Mouse (Mus musculus) lung, adult 2 months (tissue): ENCODE data around the gene Tmem176a.

Source experiments
- CTCF ChIP-seq: fragments of 200-500 bp; IDR thresholded peaks from 2 replicates; pipeline ENCODE4 v1.5.1; 2011; ENCODE audit warnings: mild to moderate bottlenecking, low read length, control low read depth; ENCODE audit not compliant: insufficient read depth
- POLR2A ChIP-seq: fragments of 200-500 bp; IDR thresholded peaks from 2 replicates; pipeline ENCODE4 v1.6.1; 2011; ENCODE audit warnings: low read depth, mild to moderate bottlenecking, control low read depth, low read length, borderline replicate concordance; ENCODE audit errors: extremely low read depth

DNA sequence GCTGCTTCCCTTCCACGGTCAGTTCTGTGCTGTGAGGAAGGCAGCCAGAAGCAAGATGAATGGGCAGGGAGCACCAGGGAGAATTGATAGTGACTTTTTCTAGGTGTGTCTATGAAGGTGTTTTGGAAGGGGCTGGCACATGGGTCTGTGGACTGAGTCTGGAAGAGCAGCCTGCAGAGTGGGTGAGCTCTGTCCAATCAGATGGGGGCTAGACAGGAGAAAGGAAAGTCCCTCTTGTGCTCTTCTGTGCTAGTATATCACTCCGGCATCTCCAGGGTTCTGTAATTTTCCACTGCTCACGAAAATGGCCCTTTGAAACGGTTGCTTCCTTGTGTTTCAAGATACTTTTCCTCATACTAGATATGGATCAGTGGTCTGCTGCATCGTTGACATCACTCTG is 31.9 kb downstream of the Tmem176a start, which contains the start of gene Aoc1:
- TF ChIP-seq CTCF (no peak), POLR2A (no peak)
